10 mouse cellular contexts compared by ENCODE assay signal in the genomic region with DNA sequence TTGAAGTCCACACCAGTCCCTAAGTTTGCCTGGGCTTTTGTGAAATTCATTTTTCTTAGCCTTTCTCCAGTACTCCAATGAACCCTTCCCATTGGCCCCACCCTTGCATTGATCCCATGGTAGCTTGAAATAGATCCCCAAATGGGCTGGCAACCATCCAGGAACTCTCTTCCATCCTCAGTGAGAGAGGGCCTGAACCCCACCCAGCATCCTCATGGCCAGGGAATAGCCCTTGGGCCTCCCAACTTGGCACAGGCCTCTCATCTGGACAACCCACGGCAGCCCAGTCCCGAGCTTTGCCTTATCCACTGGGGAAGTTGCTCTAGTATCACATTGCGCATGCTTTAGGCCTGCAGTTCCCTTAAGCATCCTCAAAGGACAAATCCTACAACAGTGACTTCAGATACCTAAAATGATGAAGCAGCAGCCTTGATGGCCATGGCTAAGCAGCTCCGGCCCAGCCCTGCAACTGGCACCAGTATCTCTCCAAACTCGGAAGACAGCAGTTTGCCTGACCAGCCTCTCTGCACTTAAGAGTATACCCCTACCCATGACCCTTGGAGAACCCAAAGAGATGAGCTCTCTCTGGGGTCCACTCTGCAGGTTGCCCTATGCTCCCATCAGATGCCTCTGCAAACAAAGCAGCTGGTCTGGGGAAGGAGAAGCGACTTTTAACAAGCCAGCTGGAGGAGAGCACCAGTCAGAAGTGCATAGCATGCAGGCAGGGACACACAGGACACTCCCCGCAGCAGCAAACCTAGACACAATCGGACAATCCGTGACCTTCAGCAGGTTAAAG. TPM values are rescaled to one million over a fixed set of nuclear protein-coding genes. Genes with fewer than 3 reads are reported as not detected.
DNase-seq lines count a peak whose midpoint lies in the region; ATAC-seq lines count a peak whose summit lies in the region.
"Had no signal": no experiment of that assay in that cellular context is flagged by ENCODE, and none has a peak within 500 bp of the region (broad histone marks: within the 10 kb centered on the region; RNA-seq: fewer than 3 reads in every experiment).

No protein-coding gene starts in this region.

- H3K36me3 ChIP-seq in neural tube, embryonic 12.5 days = no peaks in the 10 kb centered on the region
- H3K36me3 ChIP-seq in limb, embryonic 11.5 days (ENCODE audit: control insufficient read depth, insufficient read depth, low read length) = no peaks in the 10 kb centered on the region
- no peaks in the 10 kb centered on the region for H3K36me3 ChIP-seq in stomach, embryonic 16.5 days (ENCODE audit: control insufficient read depth, insufficient read depth, low read length)
- H3K36me3 ChIP-seq: midbrain, embryonic 10.5 days had no signal

- no peak overlapping the region for H3K9ac ChIP-seq in neural tube, embryonic 12.5 days
- H3K9ac ChIP-seq in limb, embryonic 11.5 days (ENCODE audit: low read length) = no peak overlapping the region
- H3K9ac ChIP-seq in stomach, embryonic 16.5 days (ENCODE audit: low read length) = peak overlapping the region; percentile 76

- no peaks in the 10 kb centered on the region for H3K27me3 ChIP-seq in neural tube, embryonic 12.5 days (replicated peaks)
- H3K27me3 ChIP-seq in limb, embryonic 11.5 days (ENCODE audit: control insufficient read depth, insufficient read depth, low read length) = no peaks in the 10 kb centered on the region
- no peaks in the 10 kb centered on the region for H3K27me3 ChIP-seq in stomach, embryonic 16.5 days (ENCODE audit: control insufficient read depth, insufficient read depth, low read length)

- ATAC-seq in neural tube, embryonic 12.5 days (ENCODE audit: low FRiP score, low read depth) = no peak
- no peak for ATAC-seq in limb, embryonic 11.5 days (ENCODE audit: insufficient number of reproducible peaks, low FRiP score, low TSS enrichment, low read depth)
- ATAC-seq in stomach, embryonic 16.5 days (ENCODE audit: insufficient read depth, low FRiP score) = peak; percentile 23; the same call in 1 of the 2 replicates

- H3K4me3 ChIP-seq in neural tube, embryonic 12.5 days = no peak overlapping the region
- H3K4me3 ChIP-seq in limb, embryonic 11.5 days (ENCODE audit: low read depth, low read length) = no peak overlapping the region
- H3K4me3 ChIP-seq in stomach, embryonic 16.5 days (replicated peaks; ENCODE audit: low read length) = peak overlapping the region; percentile 49
- H3K4me3 ChIP-seq: midbrain, embryonic 10.5 days had no signal

- no peaks in the 10 kb centered on the region for H3K9me3 ChIP-seq in neural tube, embryonic 12.5 days
- no peaks in the 10 kb centered on the region for H3K9me3 ChIP-seq in limb, embryonic 11.5 days (ENCODE audit: control insufficient read depth, low read length)
- no peaks in the 10 kb centered on the region for H3K9me3 ChIP-seq in stomach, embryonic 16.5 days (replicated peaks; ENCODE audit: control insufficient read depth, low read length)
- H3K9me3 ChIP-seq: midbrain, embryonic 10.5 days had no signal

- 75% methylated on average over 9 of the region's 9 CpGs for WGBS in neural tube, embryonic 12.5 days
- WGBS in limb, embryonic 11.5 days = 77% methylated on average over 9 of the region's 9 CpGs
- WGBS in stomach, embryonic 16.5 days = 59% methylated on average over 9 of the region's 9 CpGs

- peak overlapping the region; percentile 24 for H3K4me2 ChIP-seq in neural tube, embryonic 12.5 days (replicated peaks)
- H3K4me2 ChIP-seq in limb, embryonic 11.5 days (ENCODE audit: low read depth, severe bottlenecking) = peak overlapping the region; percentile 30; the same call in 1 of the 2 replicates
- H3K4me2 ChIP-seq in stomach, embryonic 16.5 days (ENCODE audit: low read depth, low read length) = peak overlapping the region; percentile 60

- no peaks in the 10 kb centered on the region for H3K4me1 ChIP-seq in neural tube, embryonic 12.5 days
- peaks cover 26% of the 10 kb centered on the region for H3K4me1 ChIP-seq in limb, embryonic 11.5 days (ENCODE audit: control insufficient read depth, insufficient read depth, low read length)
- peaks cover 5% of the 10 kb centered on the region; the same call in 1 of the 2 replicates for H3K4me1 ChIP-seq in stomach, embryonic 16.5 days (ENCODE audit: control insufficient read depth, insufficient read depth, low read length)
- H3K4me1 ChIP-seq: midbrain, embryonic 10.5 days had no signal

- DNase-seq in neural tube, embryonic 10.5 days (ENCODE audit: extremely low spot score, low spot score) = no peak
- peak; percentile 41 to 59 for DNase-seq in gastrocnemius, postnatal 4 days (ENCODE audit: low spot score in 2 of 2)
- no peak for DNase-seq in limb, embryonic 11.5 days (ENCODE audit: low spot score)
- DNase-seq in layer of hippocampus, postnatal 25 days (ENCODE audit: extremely low spot score in 1 of 2, low spot score in 1 of 2) = no peak
- DNase-seq in retina, postnatal 1 day = no peak
- no peak for DNase-seq in cerebellum, adult 11-12 months
- DNase-seq: cerebellum, adult 9-11 months had no signal

- no peak overlapping the region for H3K27ac ChIP-seq in neural tube, embryonic 12.5 days
- H3K27ac ChIP-seq in limb, embryonic 11.5 days (replicated peaks; ENCODE audit: low read depth, low read length) = no peak overlapping the region
- peak overlapping the region; percentile 90 for H3K27ac ChIP-seq in stomach, embryonic 16.5 days (ENCODE audit: low read length)
- H3K27ac ChIP-seq: midbrain, embryonic 10.5 days had no signal

RNA-seq across cellular contexts. Expression of gene Col6a3, which starts 0.8 kb away (rescaled TPM):
- polyA plus RNA-seq in neural tube, embryonic 12.5 days (2016; fragmentation: Nextera tagmentation; extraction: Ambion mirVana) = 14.6 and 14.8 TPM in 2 replicates
- total RNA-seq in gastrocnemius, postnatal 4 days (2021) = 100 to 1,000 TPM; 499 to 546 TPM
- 7.5 and 10.3 TPM in 2 replicates for polyA plus RNA-seq in limb, embryonic 11.5 days (2014; fragmentation: Nextera tagmentation; extraction: Ambion mirVana)
- 144 and 162 TPM in 2 replicates for polyA plus RNA-seq in stomach, embryonic 16.5 days (2015; fragmentation: Nextera tagmentation; extraction: Ambion mirVana)
- total RNA-seq in layer of hippocampus, postnatal 25 days (2021) = 1 to 10 TPM; 5.0 to 6.1 TPM

Comparison
In these comparisons a context has a peak if more than half of its experiments do, and no peak if none do; other contexts are left out.
1. DNase-seq: peak in gastrocnemius, postnatal 4 days (2 of 2); none in neural tube, embryonic 10.5 days (single experiment), limb, embryonic 11.5 days (single experiment), layer of hippocampus, postnatal 25 days (0 of 2), retina, postnatal 1 day (single experiment) and cerebellum, adult 11-12 months (single experiment).
2. Peak in every context shown above with its lines, with median percentiles within 50 percentile points of each other: H3K4me2 ChIP-seq.